Mouse (Mus musculus) forebrain, postnatal 0 days (tissue): Measurements from ENCODE around the gene Tlcd1. TPM values are rescaled to one million over a fixed set of nuclear protein-coding genes. Genes with fewer than 3 reads are reported as not detected.

Experiments used
- ATAC-seq: fragments of 200-750 bp; cut with Nextera tagmentation; 2 replicates; pipeline ENCODE4 v1.8.0; 2017; ENCODE audit warnings: mild to moderate bottlenecking, moderate library complexity
- DNase-seq: peaks from one replicate; pipeline ENCODE4 v3.0.0-alpha.2; 2015
- H3K27ac ChIP-seq: fragments of 300-500 bp; sonication (generic); 2 replicates; pipeline ENCODE4 v1.5.1; 2014; ENCODE audit warnings: low read depth, mild to moderate bottlenecking, antibody characterized with exemption, low read length, moderate library complexity, mixed read lengths
- H3K27me3 ChIP-seq: fragments of 300-500 bp; sonication (generic); 2 replicates; pipeline ENCODE4 v1.6.1; 2014; ENCODE audit warnings: mild to moderate bottlenecking, low read length, mixed read lengths; ENCODE audit not compliant: insufficient read depth
- H3K36me3 ChIP-seq: fragments of 300-500 bp; sonication (generic); 2 replicates; pipeline ENCODE4 v1.6.1; 2014; ENCODE audit warnings: mild to moderate bottlenecking, moderate library complexity; ENCODE audit not compliant: insufficient read depth
- H3K4me1 ChIP-seq: fragments of 300-500 bp; sonication (generic); 2 replicates; pipeline ENCODE4 v1.6.1; 2014; ENCODE audit warnings: antibody characterized with exemption; ENCODE audit not compliant: insufficient read depth
- H3K4me2 ChIP-seq: fragments of 300-500 bp; sonication (generic); 2 replicates; pipeline ENCODE4 v1.6.1; 2014; ENCODE audit warnings: low read depth, mild to moderate bottlenecking, moderate library complexity
- H3K4me3 ChIP-seq: fragments of 300-500 bp; sonication (generic); 2 replicates; pipeline ENCODE4 v1.5.1; 2014; ENCODE audit warnings: low read depth, low read length, mixed read lengths
- H3K9ac ChIP-seq: fragments of 300-500 bp; sonication (generic); 2 replicates; pipeline ENCODE4 v1.6.1; 2014; ENCODE audit warnings: mild to moderate bottlenecking
- H3K9me3 ChIP-seq: fragments of 300-500 bp; sonication (generic); 2 replicates; pipeline ENCODE4 v1.6.1; 2016; ENCODE audit warnings: low read length
- CTCF ChIP-seq: sonication (generic); IDR thresholded peaks from 2 replicates; pipeline ENCODE4 v1.5.1; 2016; ENCODE audit warnings: antibody characterized with exemption, control low read depth, low read depth
- WGBS: fragments of 180-500 bp; shearing (Covaris S2); extraction: QIAGEN DNeasy Blood & Tissue Kit; methylation state at CpG from one replicate; pipeline ENCODE4 v1.1.7; 2014; 5-methylcytosine and 5-hydroxymethylcytosine counted together
- polyA plus RNA-seq: library from polyadenylated mRNA; unstranded; fragments of >200 nt; fragmentation: Nextera tagmentation; extraction: Ambion mirVana; gene quantifications from 2 replicates; pipeline ENCODE4 v1.2.1, GENCODE M21; 2015
- total RNA-seq: library from RNA; depleted of rRNA; stranded (reverse); fragments of >200 nt; gene quantifications from 2 replicates; pipeline ENCODE4 v1.2.3, GENCODE M21; 2014

The Tlcd1 gene
- total and polyA plus RNA-seq, 2 experiments from 2014 or later = 15.3 to 19.0 TPM

- no peak for TF ChIP-seq CTCF
- ATAC-seq (no peak), DNase-seq (no peak)
- Histone ChIP-seq H3K9me3 (no peaks in the 10 kb centered on the region), H3K4me3 (peak overlapping the region; percentile 51), H3K9ac (peak overlapping the region; percentile 58; the same call in 1 of the 2 replicates), H3K4me2 (peak overlapping the region; percentile 73), H3K27me3 (no peaks in the 10 kb centered on the region), H3K4me1 (peaks cover 12% of the 10 kb centered on the region), H3K27ac (0 out of 2 replicates have a peak overlapping the region, but pooled peaks have one; percentile 15), H3K36me3 (peaks cover 22% of the 10 kb centered on the region)
- WGBS = under 1% methylated on average over 23 of the region's 23 CpGs
Measured at GRCm38 (mm10) chr11:78176905-78177331, 407 bp downstream of the Tlcd1 start.

GRCm38 (mm10) chr11:78177437-78177836 lies 926 bp downstream of the Tlcd1 start:
- ATAC-seq = no peak
- no peak overlapping the region for H3K27ac ChIP-seq
- H3K36me3 ChIP-seq = peaks cover 22% of the 10 kb centered on the region
- peak overlapping the region; percentile 58 for H3K9ac ChIP-seq
- peaks cover 17% of the 10 kb centered on the region for H3K4me1 ChIP-seq
- WGBS = 5% methylated on average over 10 of the region's 10 CpGs
- H3K4me3 ChIP-seq = peak overlapping the region; percentile 51
- no peaks in the 10 kb centered on the region for H3K27me3 ChIP-seq
- H3K4me2 ChIP-seq = peak overlapping the region; percentile 73
- DNase-seq = no peak
- no peak for TF ChIP-seq CTCF
- no peaks in the 10 kb centered on the region for H3K9me3 ChIP-seq

GRCm38 (mm10) chr11:78177903-78178858 lies 1.7 kb downstream of the Tlcd1 start:
- peak; percentile 96 for DNase-seq
- Histone ChIP-seq H3K27me3 (no peaks in the 10 kb centered on the region), H3K4me3 (peak overlapping the region; percentile 51), H3K4me1 (peaks cover 17% of the 10 kb centered on the region), H3K4me2 (peak overlapping the region; percentile 73), H3K36me3 (peaks cover 22% of the 10 kb centered on the region), H3K9me3 (no peaks in the 10 kb centered on the region), H3K9ac (peak overlapping the region; percentile 58), H3K27ac (peak overlapping the region; percentile 83)
- peak; percentile 99 for TF ChIP-seq CTCF
- peak; percentile 92 for ATAC-seq
- WGBS = 1% methylated on average over 75 of the region's 84 CpGs

GRCm38 (mm10) chr11:78178859-78179437 lies 2.4 kb downstream of the Tlcd1 start:
- 5% methylated on average over 29 of the region's 29 CpGs for WGBS
- peak overlapping the region; percentile 83 for H3K27ac ChIP-seq
- H3K27me3 ChIP-seq = no peaks in the 10 kb centered on the region
- peak; percentile 81 for DNase-seq
- H3K36me3 ChIP-seq = peaks cover 22% of the 10 kb centered on the region
- H3K9me3 ChIP-seq = no peaks in the 10 kb centered on the region
- peaks cover 20% of the 10 kb centered on the region for H3K4me1 ChIP-seq
- peak overlapping the region; percentile 73 for H3K4me2 ChIP-seq
- H3K4me3 ChIP-seq = peak overlapping the region; percentile 51
- peak; percentile 32 for TF ChIP-seq CTCF
- peak overlapping the region; percentile 58 for H3K9ac ChIP-seq
- no peak for ATAC-seq

- Histone ChIP-seq H3K4me3 (peak overlapping the region; percentile 51; the same call in 1 of the 2 replicates), H3K9ac (0 out of 2 replicates have a peak overlapping the region, but pooled peaks have one; percentile 58)
Measured at GRCm38 (mm10) chr11:78179438-78179999, 3.0 kb downstream of the Tlcd1 start.

GRCm38 (mm10) chr11:78180081-78180761 lies 3.7 kb downstream of the Tlcd1 start:
- no peak for DNase-seq
- no peak for TF ChIP-seq CTCF
- Histone ChIP-seq H3K4me1 (peaks cover 21% of the 10 kb centered on the region), H3K9me3 (no peaks in the 10 kb centered on the region), H3K36me3 (peaks cover 22% of the 10 kb centered on the region), H3K27ac (no peak overlapping the region), H3K9ac (no peak overlapping the region), H3K27me3 (no peaks in the 10 kb centered on the region), H3K4me3 (no peak overlapping the region), H3K4me2 (no peak overlapping the region)
- 76% methylated on average over 6 of the region's 6 CpGs for WGBS
- ATAC-seq = no peak

More at GRCm38 (mm10) chr11:78179438-78179999, 3.0 kb downstream of the Tlcd1 start:
- peak overlapping the region; percentile 73 for H3K4me2 ChIP-seq
- no peaks in the 10 kb centered on the region for H3K27me3 ChIP-seq
- ATAC-seq = no peak
- WGBS = 30% methylated on average over 8 of the region's 8 CpGs
- peaks cover 21% of the 10 kb centered on the region for H3K4me1 ChIP-seq
- TF ChIP-seq CTCF = peak; percentile 0
- peaks cover 22% of the 10 kb centered on the region for H3K36me3 ChIP-seq
- H3K27ac ChIP-seq = 0 out of 2 replicates have a peak overlapping the region, but pooled peaks have one; percentile 83
- no peaks in the 10 kb centered on the region for H3K9me3 ChIP-seq
- DNase-seq = no peak
